Mouse (Mus musculus) 416B (cell line): Measurements from ENCODE around the gene Hist1h2af.

Experiments used
- DNase-seq: peaks from one replicate; pipeline ENCODE4 v3.0.0; 2011; ENCODE audit warnings: low read depth

Gene Hist1h2af

DNA sequence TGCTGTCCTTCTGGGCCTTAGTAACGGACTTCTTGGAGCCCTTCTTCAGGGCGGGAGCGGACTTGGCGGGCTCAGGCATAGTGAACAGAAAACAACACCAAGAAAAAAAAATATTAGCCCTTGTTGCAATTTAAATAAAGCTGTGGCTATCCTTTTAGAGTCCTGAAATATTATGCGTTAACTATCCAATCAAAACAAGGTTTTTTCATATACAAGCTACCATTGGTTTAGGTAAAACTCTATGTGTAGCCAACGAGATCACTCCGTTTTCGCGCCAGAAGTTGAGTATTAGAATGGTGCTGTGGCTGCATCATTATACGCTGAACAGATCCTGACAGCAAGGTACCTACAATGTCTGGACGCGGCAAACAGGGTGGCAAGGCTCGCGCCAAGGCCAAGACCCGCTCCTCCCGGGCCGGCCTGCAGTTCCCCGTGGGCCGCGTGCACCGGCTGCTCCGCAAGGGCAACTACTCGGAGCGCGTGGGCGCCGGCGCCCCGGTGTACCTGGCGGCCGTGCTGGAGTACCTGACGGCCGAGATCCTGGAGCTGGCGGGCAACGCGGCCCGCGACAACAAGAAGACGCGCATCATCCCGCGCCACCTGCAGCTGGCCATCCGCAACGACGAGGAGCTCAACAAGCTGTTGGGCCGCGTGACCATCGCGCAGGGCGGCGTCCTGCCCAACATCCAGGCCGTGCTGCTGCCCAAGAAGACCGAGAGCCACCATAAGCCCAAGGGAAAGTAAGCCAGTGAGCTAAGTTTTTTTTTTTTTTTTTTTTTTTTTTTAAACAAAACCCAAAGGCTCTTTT is at the start of gene Hist1h2af:
Gene Hist1h2af (plus strand): TSS at position 347 of the 808 bp plus-strand sequence.
- DNase-seq = peak; percentile 98

DNA sequence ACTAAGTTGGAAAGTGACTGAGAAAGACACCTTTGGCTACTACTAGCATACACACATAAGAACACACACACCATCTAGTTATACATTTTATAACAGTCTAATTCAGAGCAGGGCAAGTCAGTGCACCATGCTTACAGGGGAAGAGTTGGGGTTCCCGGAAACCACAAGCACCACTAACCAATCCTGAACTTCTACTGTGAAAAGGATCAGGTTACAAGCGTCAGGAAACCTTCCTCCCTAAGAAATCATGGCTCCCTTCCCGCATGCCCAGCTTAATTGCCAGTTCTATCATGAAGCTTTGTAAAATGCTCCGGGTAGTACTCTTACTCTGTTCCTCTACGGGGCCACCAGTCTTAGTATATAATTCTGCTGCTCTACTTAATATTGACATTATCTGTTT is 48.4 kb upstream of the Hist1h2af start:
- DNase-seq = peak; percentile 82

- DNase-seq = peak; percentile 93
Measured at GRCm38 (mm10) chr13:23488400-23489322, 45.0 kb upstream of the Hist1h2af start, which contains the start of gene Btn2a2. TSS of gene Btn2a2 (minus strand) at chr13:23488857.

DNA sequence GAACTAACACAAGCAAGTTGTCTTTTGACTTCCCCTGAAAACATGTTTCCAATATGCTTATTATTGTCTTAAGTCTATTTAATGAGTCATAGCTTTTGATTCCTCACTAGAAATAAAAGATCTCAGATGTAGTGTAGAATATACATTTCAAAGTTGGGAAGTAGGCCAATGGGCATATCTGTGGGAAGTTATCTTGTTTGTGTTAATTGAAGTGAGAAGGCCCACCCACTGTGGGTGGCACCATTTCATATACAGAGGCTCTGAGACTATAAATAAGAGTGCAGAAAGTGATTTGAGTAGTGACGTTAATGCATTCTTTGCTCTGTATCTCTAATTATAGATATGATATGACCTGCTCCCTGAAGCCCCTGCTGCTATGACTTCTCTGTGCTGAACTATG is 42.8 kb upstream of the Hist1h2af start:
- no peak for DNase-seq

- no peak for DNase-seq
Measured at GRCm38 (mm10) chr13:23491263-23491662, 42.4 kb upstream of the Hist1h2af start.

- DNase-seq = no peak
Measured at GRCm38 (mm10) chr13:23491990-23492389, 41.7 kb upstream of the Hist1h2af start.

DNA sequence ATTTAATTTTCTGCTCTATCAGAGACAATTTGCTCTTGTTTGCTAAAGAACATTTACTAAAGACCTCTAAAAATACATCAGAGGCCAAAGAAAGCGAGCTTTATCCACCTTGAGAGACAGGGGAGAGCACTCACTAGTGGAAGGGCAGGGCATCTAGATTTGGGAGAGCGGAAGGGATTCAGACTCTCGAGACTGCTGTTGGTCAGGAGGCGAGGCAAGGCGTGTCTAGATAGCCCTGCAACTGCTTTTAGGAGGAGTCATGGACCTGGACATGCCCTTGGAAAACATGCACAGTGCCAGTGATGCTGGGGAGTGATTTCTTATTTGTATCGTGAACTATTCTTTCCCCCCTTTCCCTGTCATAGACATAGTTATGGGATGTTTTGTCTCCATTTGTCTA is 38.2 kb upstream of the Hist1h2af start:
- no peak for DNase-seq

DNA sequence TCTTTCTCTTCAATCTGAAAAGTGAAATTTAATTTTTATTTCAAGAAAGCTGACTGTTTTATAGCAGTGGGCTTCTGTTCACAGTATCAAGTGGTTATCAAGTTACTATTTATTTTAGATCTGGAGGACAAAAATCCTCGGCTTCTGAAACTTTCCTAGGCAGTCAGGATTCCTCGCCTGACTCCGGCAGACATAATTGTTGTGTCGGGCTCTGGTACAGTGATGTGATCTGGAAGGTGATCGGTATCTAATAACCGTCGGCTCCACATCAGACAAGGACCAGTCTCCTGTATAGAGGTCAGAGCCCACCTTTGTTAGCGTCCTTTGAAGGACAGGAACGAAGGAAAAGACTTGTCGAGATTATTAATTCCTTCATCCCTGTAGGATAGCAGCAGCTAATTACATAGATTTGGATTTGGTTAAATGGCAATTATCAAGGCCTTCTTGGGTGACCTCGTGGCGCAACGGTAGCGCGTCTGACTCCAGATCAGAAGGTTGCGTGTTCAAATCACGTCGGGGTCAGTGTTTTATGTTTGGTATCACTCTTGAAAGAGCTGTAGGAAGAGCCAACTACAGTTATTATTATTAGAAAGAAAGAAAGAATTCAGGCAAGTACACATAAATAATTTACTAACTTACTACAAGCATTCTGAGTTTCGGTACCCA is 35.9 kb upstream of the Hist1h2af start:
- DNase-seq = peak; percentile 40

DNA sequence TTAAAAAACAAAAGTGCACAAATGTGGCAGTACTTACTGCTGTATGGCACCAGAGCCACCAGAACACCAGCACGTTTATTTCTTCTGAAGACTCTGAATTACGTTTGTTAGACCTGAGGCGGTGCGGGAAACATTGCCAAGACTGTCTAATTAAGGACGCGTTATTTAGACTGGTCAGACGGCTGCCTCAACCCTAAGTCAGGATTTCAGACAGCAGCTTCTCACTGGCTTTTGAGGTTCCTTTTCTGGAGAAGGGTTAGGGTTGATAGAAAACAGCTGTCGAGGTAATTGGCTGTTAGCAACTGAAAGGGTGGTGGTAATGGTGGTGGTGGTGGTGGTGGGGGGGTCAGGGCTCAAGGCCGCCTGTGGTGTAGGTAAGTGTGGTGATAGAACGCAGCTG is 35.1 kb upstream of the Hist1h2af start:
- no peak for DNase-seq

DNA sequence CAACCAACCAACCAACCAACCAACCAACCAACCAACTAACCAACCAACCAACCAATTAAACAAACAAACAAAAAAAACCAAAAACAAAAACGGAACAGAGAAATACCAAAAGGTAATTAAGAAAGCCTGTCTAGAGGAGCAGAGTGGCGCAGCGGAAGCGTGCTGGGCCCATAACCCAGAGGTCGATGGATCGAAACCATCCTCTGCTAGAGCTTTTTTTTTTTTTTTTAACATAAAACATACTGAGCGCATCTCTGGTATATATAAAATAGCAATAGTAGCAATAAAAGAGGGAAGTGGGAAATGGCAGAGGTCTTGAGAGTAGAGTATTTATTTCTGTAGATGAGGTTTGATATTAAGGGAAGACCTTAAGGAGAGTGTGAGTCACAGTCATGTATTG is 33.8 kb upstream of the Hist1h2af start:
- no peak for DNase-seq

- DNase-seq = peak; percentile 83
Measured at GRCm38 (mm10) chr13:23500424-23501200, 33.1 kb upstream of the Hist1h2af start.

- DNase-seq = no peak
Measured at GRCm38 (mm10) chr13:23501511-23501910, 32.2 kb upstream of the Hist1h2af start.

DNA sequence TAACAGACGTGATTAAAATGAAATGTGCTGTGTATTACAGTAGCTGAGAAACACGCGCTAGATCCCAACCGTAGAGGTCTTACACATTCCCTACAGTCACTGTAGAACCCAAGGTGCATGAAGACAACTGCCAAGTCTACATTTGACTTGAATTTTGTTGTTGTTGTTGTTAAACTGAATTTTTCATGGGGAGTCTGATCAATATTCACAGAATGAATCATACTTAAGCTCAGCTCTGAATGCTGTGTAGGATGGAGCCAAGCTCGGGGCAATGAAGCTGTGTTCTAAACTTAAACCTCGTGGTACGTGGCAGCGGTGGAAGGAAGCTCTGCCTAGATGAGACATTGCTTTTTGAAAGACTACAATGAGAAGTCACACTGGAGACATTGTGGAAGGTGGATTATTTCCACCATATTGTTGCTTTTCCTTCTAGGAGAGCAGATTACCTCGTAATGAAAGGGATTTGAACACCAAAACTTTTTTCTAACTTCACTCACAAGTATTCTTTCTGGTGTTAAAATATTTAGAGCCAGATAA is 31.6 kb upstream of the Hist1h2af start:
- DNase-seq = peak; percentile 40

GRCm38 (mm10) chr13:23502916-23503315 is 30.8 kb upstream of the Hist1h2af start:
- DNase-seq = no peak

DNA sequence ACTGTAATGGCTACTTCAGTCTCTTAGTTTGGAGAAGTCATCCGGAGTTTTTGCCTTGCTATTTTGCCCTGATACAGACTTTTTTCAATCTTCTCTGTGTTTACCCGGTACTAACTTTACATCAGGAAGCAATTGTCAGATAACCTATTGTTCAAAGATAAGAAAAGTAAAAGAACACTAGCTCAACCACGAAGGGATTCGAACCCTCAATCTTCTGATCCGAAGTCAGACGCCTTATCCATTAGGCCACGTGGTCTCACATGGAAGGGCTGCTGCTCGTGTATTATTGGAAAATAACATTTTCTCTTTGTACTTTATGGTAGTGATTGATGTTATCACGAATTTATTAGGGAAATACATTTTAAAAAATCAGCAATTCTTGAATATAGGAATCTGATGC is 29.9 kb upstream of the Hist1h2af start:
- DNase-seq = peak; percentile 75

GRCm38 (mm10) chr13:23505662-23506345 is 27.9 kb upstream of the Hist1h2af start:
- peak; percentile 63 for DNase-seq

GRCm38 (mm10) chr13:23506351-23506750 is 27.4 kb upstream of the Hist1h2af start:
- DNase-seq = peak; percentile 76

- peak; percentile 43 for DNase-seq
Measured at GRCm38 (mm10) chr13:23506819-23507515, 26.7 kb upstream of the Hist1h2af start.

DNA sequence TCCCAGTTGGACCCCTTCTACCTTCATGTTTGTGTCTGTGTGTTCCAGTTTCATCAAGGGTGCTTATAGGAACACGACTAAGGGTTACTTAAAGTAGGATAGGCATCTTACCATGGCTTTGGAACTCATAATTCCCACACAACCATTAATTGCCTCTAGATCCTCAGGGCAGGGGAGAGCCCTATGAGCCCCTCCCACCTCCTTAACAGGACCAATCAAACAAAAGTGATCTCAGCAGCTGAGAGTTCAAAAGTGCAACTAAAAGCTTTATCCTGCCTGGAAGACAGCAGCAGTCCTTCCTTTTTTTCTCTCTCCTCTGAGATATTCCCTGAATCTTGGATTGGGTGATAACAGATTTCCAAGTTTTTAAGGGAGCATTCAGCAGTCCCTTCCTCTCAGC is 23.6 kb upstream of the Hist1h2af start:
- DNase-seq = no peak

- DNase-seq = no peak
Measured at GRCm38 (mm10) chr13:23513517-23513916, 20.2 kb upstream of the Hist1h2af start.
